Mouse (Mus musculus): ENCODE data around the gene Mrgprb1. TPM values are rescaled to one million over a fixed set of nuclear protein-coding genes. Genes with fewer than 3 reads are reported as not detected.
"Not testable (repeated sequence)": the region's sequence is repeated elsewhere in the genome, so short reads cannot be mapped to it uniquely, and the experiment has no call there.

Mrgprb1 gene
- not detected in 2 replicates for polyA plus RNA-seq (2015; fragmentation: Nextera tagmentation; extraction: Ambion mirVana)

DNA sequence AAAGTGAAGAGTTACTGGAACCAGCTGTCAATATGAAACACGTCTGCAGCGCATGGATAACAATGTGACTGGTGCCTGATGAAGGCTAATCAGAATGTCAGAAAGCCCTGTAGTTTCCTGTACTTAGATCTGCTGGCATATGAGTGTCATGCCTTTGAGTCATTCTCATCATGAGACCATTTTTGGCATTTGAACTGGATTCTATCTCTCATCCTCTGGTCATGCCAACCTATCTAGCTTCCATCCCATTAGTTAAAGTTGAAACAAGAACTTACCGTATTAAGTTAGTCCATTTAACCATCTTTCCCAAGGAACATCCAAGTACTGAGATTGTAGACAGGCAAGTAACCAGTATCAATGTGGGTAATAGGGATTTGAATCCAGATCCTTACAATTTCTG is at the start of gene Mrgprb1:
Gene Mrgprb1 (minus strand): TSS at position 101 of the 400 bp plus-strand sequence.
- no peaks in the 10 kb centered on the region for H3K4me1 ChIP-seq (replicated peaks)
- no peak within 1 kb of the TSS for H3K27ac ChIP-seq (replicated peaks)
- H3K4me2 ChIP-seq: no peak within 1 kb of the TSS
- H3K9me3 ChIP-seq: peaks cover 15% of the 10 kb centered on the region; the same call in 1 of the 2 replicates
- no peak for ATAC-seq (ENCODE audit: low read depth)
- no peak within 1 kb of the TSS for H3K4me3 ChIP-seq
- no peak within 1 kb of the TSS for H3K9ac ChIP-seq
- 86% methylated on average over 3 of the region's 3 CpGs for WGBS
- H3K27me3 ChIP-seq: no peaks in the 10 kb centered on the region
- no peaks in the 10 kb centered on the region for H3K36me3 ChIP-seq

DNA sequence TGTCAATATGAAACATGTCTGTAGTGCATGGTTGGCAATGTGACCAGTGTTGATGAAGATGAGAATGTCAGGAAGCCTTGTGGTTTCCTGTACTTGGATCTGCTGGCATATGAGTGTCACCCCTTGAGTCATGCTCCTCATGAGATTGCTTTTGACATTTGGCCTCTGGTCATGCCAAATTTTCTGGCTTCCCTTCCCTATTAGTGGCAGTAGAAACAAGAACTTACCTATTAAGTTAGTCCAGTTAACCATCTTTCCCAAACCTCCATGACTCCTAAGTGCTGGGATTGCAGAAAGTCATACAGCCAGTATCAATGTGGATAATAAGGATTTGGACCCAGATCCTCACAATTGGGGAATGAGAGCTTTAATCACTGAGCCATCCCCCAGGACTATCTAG is 43.1 kb upstream of the Mrgprb1 start, which contains the start of gene Mrgprx2:
Gene Mrgprx2 (minus strand): TSS at position 101 of the 400 bp plus-strand sequence.
- peaks cover 35% of the 10 kb centered on the region for H3K9me3 ChIP-seq
- H3K4me2 ChIP-seq: no peak within 1 kb of the TSS
- H3K4me1 ChIP-seq (replicated peaks): no peaks in the 10 kb centered on the region
- no peaks in the 10 kb centered on the region for H3K36me3 ChIP-seq
- H3K27ac ChIP-seq (replicated peaks): no peak within 1 kb of the TSS
- no peak for ATAC-seq (ENCODE audit: low read depth)
- no peak within 1 kb of the TSS for H3K4me3 ChIP-seq
- no peaks in the 10 kb centered on the region for H3K27me3 ChIP-seq
- no peak within 1 kb of the TSS for H3K9ac ChIP-seq

DNA sequence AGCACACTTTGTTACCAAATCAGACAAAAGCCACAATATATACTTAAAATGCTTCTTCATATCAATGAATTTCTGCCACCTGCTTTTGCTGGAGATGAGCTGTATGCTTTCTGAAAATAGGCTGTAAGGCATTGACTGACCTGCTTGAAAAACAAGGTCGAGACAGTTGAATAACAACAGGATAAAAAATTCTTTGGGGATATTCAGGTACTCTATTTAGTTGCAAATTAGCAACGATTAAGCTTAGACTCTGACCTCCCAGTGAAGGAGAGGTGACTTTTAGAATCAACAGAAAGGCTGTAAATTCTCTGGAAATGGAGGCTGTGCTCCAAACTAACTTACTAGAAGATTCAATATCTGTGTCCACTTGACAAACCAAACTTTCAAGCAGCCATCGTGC is 19.6 kb downstream of the Mrgprb1 start:
- ATAC-seq (ENCODE audit: low read depth): no peak
- H3K9me3 ChIP-seq: peaks cover 48% of the 10 kb centered on the region
- H3K27me3 ChIP-seq: no peaks in the 10 kb centered on the region
- H3K9ac ChIP-seq: no peak overlapping the region
- H3K4me1 ChIP-seq (replicated peaks): no peaks in the 10 kb centered on the region
- H3K27ac ChIP-seq (replicated peaks): no peak overlapping the region
- H3K36me3 ChIP-seq: no peaks in the 10 kb centered on the region
- no peak overlapping the region for H3K4me2 ChIP-seq
- WGBS: 57% methylated on average over 3 of the region's 3 CpGs
- H3K4me3 ChIP-seq: no peak overlapping the region

DNA sequence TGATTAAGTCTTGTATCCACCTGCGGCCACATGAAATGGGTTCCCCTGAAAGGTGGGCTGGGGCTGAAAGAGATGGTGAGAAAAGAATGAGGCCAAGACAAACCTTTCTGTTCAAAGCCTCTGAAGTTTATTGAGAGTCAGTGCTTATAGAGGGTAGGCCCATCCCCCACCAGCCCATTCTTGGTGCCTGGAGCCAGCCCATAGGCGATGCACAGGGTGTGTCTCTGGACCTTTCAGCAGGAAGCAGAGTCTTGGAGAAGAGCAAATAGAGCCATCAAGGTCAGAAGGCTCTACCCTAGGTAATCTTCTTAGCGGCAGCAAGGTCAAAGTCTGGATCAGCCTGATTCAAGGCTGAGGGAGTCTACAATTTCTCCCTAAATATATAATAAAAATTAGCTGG is 20.2 kb downstream of the Mrgprb1 start:
- ATAC-seq (ENCODE audit: low read depth); H3K27ac ChIP-seq (replicated peaks); H3K4me2 ChIP-seq; H3K4me1 ChIP-seq (replicated peaks); H3K27me3 ChIP-seq; H3K9ac ChIP-seq; H3K36me3 ChIP-seq; H3K4me3 ChIP-seq: not testable (repeated sequence)
- H3K9me3 ChIP-seq: peaks cover 48% of the 10 kb centered on the region
- WGBS: 86% methylated on average over 3 of the region's 3 CpGs

Other genes with a start within 250 kb of the Mrgprb1 start
- not detected in 2 replicates for gene Mrgprb8, start 67.8 kb downstream of the Mrgprb1 start, polyA plus RNA-seq (2015; fragmentation: Nextera tagmentation; extraction: Ambion mirVana)
- gene Mrgprx2, start 43.0 kb upstream of the Mrgprb1 start, polyA plus RNA-seq (2015; fragmentation: Nextera tagmentation; extraction: Ambion mirVana): not detected in 2 replicates
- not detected in 2 replicates for gene Mrgprb2, start 101.7 kb upstream of the Mrgprb1 start, polyA plus RNA-seq (2015; fragmentation: Nextera tagmentation; extraction: Ambion mirVana)
- gene Mrgprb3, start 187.5 kb upstream of the Mrgprb1 start, polyA plus RNA-seq (2015; fragmentation: Nextera tagmentation; extraction: Ambion mirVana): not detected in 2 replicates

All from neural tube, embryonic 13.5 days (tissue).